Mouse (Mus musculus) limb, embryonic 14.5 days (tissue): ENCODE measurements around the gene Scrn3. TPM values are rescaled to one million over a fixed set of nuclear protein-coding genes. Genes with fewer than 3 reads are reported as not detected.

Experiments
- ATAC-seq: fragments of 200-750 bp; cut with Nextera tagmentation; 2 replicates; pipeline ENCODE4 v1.8.0; 2017; ENCODE audit warnings: low read depth, moderate number of reproducible peaks, moderate TSS enrichment; ENCODE audit not compliant: low FRiP score
- DNase-seq: peaks from one replicate; pipeline ENCODE4 v3.0.0-alpha.2; 2015; ENCODE audit warnings: low spot score
- H3K27ac ChIP-seq: fragments of 300-500 bp; sonication (generic); replicated peaks from 2 replicates; pipeline ENCODE4 v1.5.1; 2014; ENCODE audit warnings: low read depth, mild to moderate bottlenecking, low read length, moderate library complexity, mixed read lengths
- H3K27me3 ChIP-seq: fragments of 300-500 bp; sonication (generic); 2 replicates; pipeline ENCODE4 v1.6.1; 2014; ENCODE audit warnings: low read length, mixed read lengths; ENCODE audit not compliant: control insufficient read depth, insufficient read depth
- H3K36me3 ChIP-seq: fragments of 300-500 bp; sonication (generic); 2 replicates; pipeline ENCODE4 v1.6.1; 2014; ENCODE audit warnings: mild to moderate bottlenecking, low read length, moderate library complexity, mixed read lengths; ENCODE audit not compliant: control insufficient read depth, insufficient read depth
- H3K4me1 ChIP-seq: fragments of 300-500 bp; sonication (generic); 2 replicates; pipeline ENCODE4 v1.6.1; 2014; ENCODE audit warnings: antibody characterized with exemption, low read length, mixed read lengths; ENCODE audit not compliant: control insufficient read depth, insufficient read depth
- H3K4me2 ChIP-seq: fragments of 300-500 bp; sonication (generic); replicated peaks from 2 replicates; pipeline ENCODE4 v1.6.1; 2014; ENCODE audit warnings: low read depth, mild to moderate bottlenecking, low read length, moderate library complexity; ENCODE audit not compliant: severe bottlenecking
- H3K4me3 ChIP-seq: fragments of 300-500 bp; sonication (generic); replicated peaks from 2 replicates; pipeline ENCODE4 v1.5.1; 2014; ENCODE audit warnings: low read length
- H3K9ac ChIP-seq: fragments of 300-500 bp; sonication (generic); 2 replicates; pipeline ENCODE4 v1.6.1; 2014; ENCODE audit warnings: mild to moderate bottlenecking, low read depth, low read length, moderate library complexity; ENCODE audit not compliant: severe bottlenecking
- H3K9me3 ChIP-seq: fragments of 300-500 bp; sonication (generic); 2 replicates; pipeline ENCODE4 v1.6.1; 2016; ENCODE audit warnings: low read length; ENCODE audit not compliant: control insufficient read depth
- POLR2A ChIP-seq: fragments of 200-500 bp; IDR thresholded peaks from 2 replicates; pipeline ENCODE4 v1.8.0; 2012; ENCODE audit warnings: inconsistent platforms, mild to moderate bottlenecking, moderate library complexity, borderline replicate concordance; ENCODE audit not compliant: insufficient read depth, insufficient read length; ENCODE audit errors: extremely low read depth
- WGBS: fragments of 180-500 bp; shearing (Covaris S2); extraction: QIAGEN DNeasy Blood & Tissue Kit; methylation state at CpG from one replicate; pipeline ENCODE4 v1.1.7; 2014; 5-methylcytosine and 5-hydroxymethylcytosine counted together
- polyA plus RNA-seq, 2 experiments: library from polyadenylated mRNA; depleted of rRNA in 1 of 2; stranded (reverse) in 1 of 2; unstranded in 1 of 2; fragments of >200 nt; fragmentation: Nextera tagmentation in 1 of 2; extraction: Ambion mirVana in 1 of 2; gene quantifications; 2 replicates each; pipeline versions ENCODE4 v1.2.1 to v1.2.3; 2012 to 2014

Gene Scrn3
- polyA plus RNA-seq, 2 experiments = 12.0 to 13.6 TPM

DNA sequence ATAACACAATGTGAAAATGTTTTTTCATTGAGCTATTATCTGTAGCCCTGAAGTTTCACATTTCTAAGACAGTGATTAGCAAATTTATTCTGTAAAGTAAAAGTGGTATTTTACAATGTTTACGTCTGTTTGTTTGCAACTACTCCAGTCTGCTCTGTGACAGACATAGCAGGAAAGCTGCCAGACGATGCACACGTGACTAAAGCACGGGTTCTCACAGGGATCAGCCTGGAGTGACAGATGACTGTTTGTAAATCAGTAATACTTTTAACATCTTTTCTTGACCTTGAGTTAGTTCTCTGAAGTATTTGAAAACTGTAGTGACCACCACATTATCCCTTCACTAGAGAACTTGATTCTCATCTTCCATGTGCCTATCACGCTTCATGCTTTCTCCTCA lies 7.9 kb upstream of the Scrn3 start:
- Histone ChIP-seq H3K9me3 (no peaks in the 10 kb centered on the region), H3K27me3 (no peaks in the 10 kb centered on the region), H3K4me2 (no peak overlapping the region), H3K27ac (no peak overlapping the region), H3K36me3 (peaks cover 72% of the 10 kb centered on the region), H3K4me1 (no peaks in the 10 kb centered on the region), H3K9ac (no peak overlapping the region), H3K4me3 (no peak overlapping the region)
- DNase-seq = no peak
- 91% methylated on average over 5 of the region's 5 CpGs for WGBS
- no peak for TF ChIP-seq POLR2A
- no peak for ATAC-seq

DNA sequence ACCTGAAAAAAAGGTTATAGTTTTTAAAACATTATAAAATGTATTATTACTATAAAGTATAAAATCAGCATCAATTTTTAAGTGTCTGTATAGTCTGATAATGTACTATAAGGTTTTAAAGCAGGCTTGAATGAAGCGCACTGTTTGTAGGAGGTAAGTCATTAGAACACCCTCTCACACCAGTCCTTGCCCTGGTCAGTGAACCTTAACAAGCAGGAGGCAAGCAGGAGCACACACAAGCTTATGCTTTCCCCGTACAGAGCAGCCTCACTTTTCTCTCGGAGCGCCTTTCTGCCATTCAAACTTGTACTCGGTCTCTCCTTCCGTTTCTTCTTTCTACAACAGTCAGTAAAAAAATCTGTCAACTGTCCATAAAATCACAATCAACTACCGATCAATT lies 6.4 kb upstream of the Scrn3 start:
- Histone ChIP-seq H3K9ac (no peak overlapping the region), H3K27ac (no peak overlapping the region), H3K4me2 (no peak overlapping the region), H3K4me1 (0 out of 2 replicates have a peak, but pooled peaks cover 2% of the 10 kb centered on the region), H3K36me3 (peaks cover 71% of the 10 kb centered on the region), H3K27me3 (no peaks in the 10 kb centered on the region), H3K9me3 (no peaks in the 10 kb centered on the region), H3K4me3 (no peak overlapping the region)
- DNase-seq = no peak
- no peak for ATAC-seq
- TF ChIP-seq POLR2A = no peak
- WGBS = 85% methylated on average over 7 of the region's 7 CpGs

DNA sequence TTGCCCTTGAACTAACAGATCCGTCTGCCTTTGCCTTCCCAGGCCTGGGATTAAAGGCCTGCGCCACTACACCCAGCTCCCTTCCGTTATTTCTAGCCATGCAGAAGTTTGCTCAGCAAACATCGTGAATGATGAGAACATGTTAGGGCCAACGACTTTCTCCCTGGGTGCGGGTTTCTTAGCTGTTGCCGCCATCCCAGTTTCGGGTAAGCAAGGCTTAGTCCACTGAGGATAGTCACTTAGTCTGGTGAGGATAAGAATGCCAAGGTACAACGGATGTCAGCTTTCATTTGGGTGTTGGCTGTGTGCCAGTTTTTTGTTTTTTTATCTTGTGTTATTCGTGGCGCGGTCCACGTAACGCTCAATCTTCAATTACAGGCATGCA lies 708 bp downstream of the Scrn3 start:
- TF ChIP-seq POLR2A = no peak
- H3K36me3 ChIP-seq = peaks cover 18% of the 10 kb centered on the region
- H3K27me3 ChIP-seq = no peaks in the 10 kb centered on the region
- DNase-seq (peak; percentile 13), ATAC-seq (peak; percentile 30; the same call in 1 of the 2 replicates)
- no peaks in the 10 kb centered on the region for H3K9me3 ChIP-seq
- H3K4me1 ChIP-seq = peaks cover 9% of the 10 kb centered on the region; the same call in 1 of the 2 replicates
- H3K27ac ChIP-seq = peak overlapping the region; percentile 85
- 41% methylated on average over 14 of the region's 14 CpGs for WGBS
- peak overlapping the region; percentile 71 for H3K9ac ChIP-seq
- H3K4me3 ChIP-seq = peak overlapping the region; percentile 74
- H3K4me2 ChIP-seq = peak overlapping the region; percentile 55

DNA sequence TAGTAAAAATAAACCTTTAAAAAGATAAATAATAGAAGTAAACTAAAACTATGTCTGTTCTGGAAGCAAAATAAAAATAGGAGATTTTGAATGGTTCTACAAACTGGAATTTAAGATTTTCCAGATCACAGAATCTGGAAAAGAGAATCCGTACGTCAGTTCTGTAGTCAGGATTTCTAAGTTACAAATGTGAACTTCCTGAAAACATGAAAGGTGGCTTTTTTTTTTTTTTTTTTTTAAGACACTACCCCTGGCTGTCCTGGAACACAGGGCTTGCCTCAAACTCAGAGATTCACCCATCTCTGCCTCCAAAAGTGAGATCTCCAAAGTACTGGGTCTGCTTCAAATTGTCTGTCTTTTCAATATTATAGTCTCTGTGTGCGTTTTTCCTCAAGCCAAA lies 1.9 kb downstream of the Scrn3 start:
- Histone ChIP-seq H3K27ac (no peak overlapping the region), H3K4me2 (no peak overlapping the region), H3K4me3 (no peak overlapping the region), H3K4me1 (peaks cover 9% of the 10 kb centered on the region; the same call in 1 of the 2 replicates), H3K9ac (no peak overlapping the region), H3K36me3 (peaks cover 15% of the 10 kb centered on the region; the same call in 1 of the 2 replicates), H3K9me3 (no peaks in the 10 kb centered on the region), H3K27me3 (no peaks in the 10 kb centered on the region)
- DNase-seq = no peak
- no peak for TF ChIP-seq POLR2A
- no peak for ATAC-seq
- 91% methylated on average over 3 of the region's 3 CpGs for WGBS

DNA sequence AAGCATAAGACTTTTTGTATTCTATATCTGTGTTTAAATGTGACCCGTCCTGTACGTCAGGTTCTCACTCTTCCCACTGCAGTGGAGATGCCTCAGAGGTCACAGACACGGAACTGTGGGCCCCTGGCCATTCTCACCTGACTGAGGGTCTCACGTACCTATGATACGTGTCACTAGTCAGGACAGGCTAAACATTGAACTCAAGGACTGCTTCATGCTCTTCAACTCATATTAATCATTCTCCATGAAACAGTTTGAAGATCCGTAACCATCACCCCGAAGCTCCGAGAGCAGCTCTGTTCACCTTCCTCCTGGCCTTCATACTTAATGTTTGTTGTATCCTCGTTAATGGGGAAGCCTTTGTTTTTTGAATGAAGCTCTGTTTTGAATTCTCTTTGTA lies 5.0 kb downstream of the Scrn3 start:
- H3K4me2 ChIP-seq = no peak overlapping the region
- no peaks in the 10 kb centered on the region for H3K9me3 ChIP-seq
- DNase-seq = no peak
- H3K9ac ChIP-seq = no peak overlapping the region
- 92% methylated on average over 9 of the region's 9 CpGs for WGBS
- H3K27me3 ChIP-seq = no peaks in the 10 kb centered on the region
- H3K4me1 ChIP-seq = peaks cover 2% of the 10 kb centered on the region; the same call in 1 of the 2 replicates
- ATAC-seq = no peak
- H3K36me3 ChIP-seq = 0 out of 2 replicates have a peak, but pooled peaks cover 7% of the 10 kb centered on the region
- no peak overlapping the region for H3K4me3 ChIP-seq
- no peak overlapping the region for H3K27ac ChIP-seq
- TF ChIP-seq POLR2A = no peak

DNA sequence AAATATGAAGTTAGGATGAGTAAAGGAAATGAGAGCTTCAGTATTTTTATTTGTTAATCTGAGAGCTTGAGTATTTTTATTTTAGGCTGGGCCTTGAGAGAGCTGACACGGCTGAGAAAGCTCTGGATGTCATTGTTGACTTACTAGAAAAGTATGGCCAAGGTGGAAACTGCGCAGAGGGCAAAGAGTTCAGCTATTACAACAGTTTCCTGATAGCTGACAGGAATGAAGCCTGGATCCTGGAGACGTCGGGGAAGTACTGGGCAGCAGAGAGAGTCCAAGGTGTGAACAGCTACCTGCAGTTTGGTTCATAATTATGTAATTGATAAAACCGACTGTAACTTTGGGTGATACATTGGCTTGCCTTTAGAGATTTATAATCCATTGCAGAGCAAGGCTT lies 6.8 kb downstream of the Scrn3 start:
- no peak overlapping the region for H3K27ac ChIP-seq
- H3K4me3 ChIP-seq = no peak overlapping the region
- ATAC-seq = no peak
- no peaks in the 10 kb centered on the region for H3K9me3 ChIP-seq
- H3K36me3 ChIP-seq = 0 out of 2 replicates have a peak, but pooled peaks cover 7% of the 10 kb centered on the region
- H3K9ac ChIP-seq = no peak overlapping the region
- no peak for DNase-seq
- no peaks in the 10 kb centered on the region for H3K4me1 ChIP-seq
- H3K27me3 ChIP-seq = no peaks in the 10 kb centered on the region
- no peak overlapping the region for H3K4me2 ChIP-seq
- WGBS = 87% methylated on average over 5 of the region's 5 CpGs
- TF ChIP-seq POLR2A = no peak
